Mouse (Mus musculus) thymus, adult 2 months (tissue): Measurements from ENCODE around the gene Mosmo.

Experiments used
- CTCF ChIP-seq: fragments of 200-500 bp; IDR thresholded peaks from 2 replicates; pipeline ENCODE4 v1.5.1; 2012; ENCODE audit warnings: mild to moderate bottlenecking, control low read depth, low read length, moderate library complexity, borderline replicate concordance; ENCODE audit not compliant: control insufficient read depth, poor library complexity, insufficient read depth; ENCODE audit errors: extremely low read depth
- POLR2A ChIP-seq: fragments of 200-500 bp; IDR thresholded peaks from 2 replicates; pipeline ENCODE4 v1.6.1; 2012; ENCODE audit warnings: mild to moderate bottlenecking, low read length, control low read depth, moderate library complexity; ENCODE audit not compliant: control insufficient read depth, poor library complexity, insufficient read depth; ENCODE audit errors: extremely low read depth

DNA sequence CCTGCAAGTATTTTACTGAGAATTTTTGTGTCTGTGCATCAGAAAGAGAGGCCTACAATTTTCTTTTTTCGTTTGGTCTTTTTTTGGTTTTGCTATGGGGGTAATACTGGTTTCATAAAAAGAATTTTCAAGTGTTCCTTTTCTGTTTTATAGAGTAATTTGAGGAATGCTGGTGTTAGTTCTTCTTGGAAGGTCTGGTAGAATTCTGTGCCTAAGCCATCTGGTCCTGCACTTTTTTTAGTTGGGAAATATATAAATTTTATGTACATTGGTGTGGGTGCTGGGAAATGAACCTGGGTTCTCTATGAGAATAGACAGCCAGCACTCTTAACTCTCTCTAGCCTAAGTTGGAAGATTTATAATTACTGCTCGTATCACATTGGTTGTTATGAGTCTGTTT, 34.7 kb downstream of the Mosmo start:
- TF ChIP-seq CTCF (no peak), POLR2A (no peak)
